Mouse (Mus musculus) thymus, adult 2 months (tissue): ENCODE measurements at regions not wholly inside any gene's neighbourhood (a gene's known extent, or its start where the extent isn't known, plus 50 kb on each side); places are given as distances from the start of the nearest gene placed in this dataset.
"Not testable (repeated sequence)": the region's sequence is repeated elsewhere in the genome, so short reads cannot be mapped to it uniquely, and the experiment has no call there.

Experiments used
- CTCF ChIP-seq: fragments of 200-500 bp; IDR thresholded peaks from 2 replicates; pipeline ENCODE4 v1.5.1; 2012; ENCODE audit warnings: mild to moderate bottlenecking, control low read depth, low read length, moderate library complexity, borderline replicate concordance; ENCODE audit not compliant: control insufficient read depth, poor library complexity, insufficient read depth; ENCODE audit errors: extremely low read depth
- POLR2A ChIP-seq: fragments of 200-500 bp; IDR thresholded peaks from 2 replicates; pipeline ENCODE4 v1.6.1; 2012; ENCODE audit warnings: mild to moderate bottlenecking, low read length, control low read depth, moderate library complexity; ENCODE audit not compliant: control insufficient read depth, poor library complexity, insufficient read depth; ENCODE audit errors: extremely low read depth

DNA sequence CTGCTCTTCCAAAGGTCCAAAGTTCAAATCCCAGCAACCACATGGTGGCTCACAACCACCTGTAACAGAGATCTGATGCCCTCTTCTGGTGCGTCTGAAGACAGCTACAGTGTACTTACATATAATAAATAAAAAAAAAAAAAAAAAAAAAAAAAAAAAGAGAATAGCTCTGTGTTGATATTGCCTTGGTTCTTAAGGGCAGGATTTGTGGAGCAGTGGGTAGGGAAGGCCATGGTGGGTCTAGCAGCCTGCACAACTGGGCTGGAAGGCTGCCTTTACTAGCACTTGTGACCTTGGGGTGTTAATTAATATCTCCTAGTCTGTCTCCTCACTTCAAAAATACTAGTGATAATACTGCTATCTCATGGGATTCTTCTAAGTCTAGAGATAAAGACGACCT is 147.7 kb downstream of the Phlda1 start:
- not testable (repeated sequence) for TF ChIP-seq CTCF, POLR2A
